Mouse (Mus musculus): ENCODE data around the gene Cul4a.

GRCm38 (mm10) chr8:13124897-13125296, 19.5 kb downstream of the Cul4a start:
- TF ChIP-seq CTCF (conservative IDR thresholded peaks at IDR 0.05; ENCODE audit: insufficient read depth, insufficient read length, low read depth, low read length) (no peak), POLR2A (IDR thresholded peaks at IDR 0.05; ENCODE audit: low read depth, low read length) (no peak)
